Mouse (Mus musculus): ENCODE results near the gene Cabin1. TPM values are rescaled to one million over a fixed set of nuclear protein-coding genes. Genes with fewer than 3 reads are reported as not detected.

Cabin1 gene
- polyA plus RNA-seq, 1 experiment from 2014 or later, result 13.6 TPM

DNA sequence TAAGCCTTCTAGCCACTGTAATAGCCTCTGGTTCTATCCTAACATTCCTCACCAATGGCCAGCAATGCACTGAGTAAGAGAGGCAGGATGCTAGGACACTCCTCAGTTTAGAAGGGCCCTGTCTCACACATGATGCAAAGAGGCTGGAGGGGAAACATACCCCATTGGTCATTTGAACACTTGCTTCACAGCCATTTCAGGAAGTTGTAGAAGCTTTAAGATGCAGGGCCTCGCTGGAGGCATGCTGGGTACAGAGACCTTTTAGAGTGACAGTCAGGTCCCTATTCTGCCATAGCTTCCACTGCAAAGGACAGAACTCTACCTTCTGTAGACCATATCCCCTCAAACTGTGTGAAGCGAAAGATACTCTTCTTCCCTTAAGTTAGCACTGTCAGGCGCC, 66.4 kb downstream of the Cabin1 start:
- Histone ChIP-seq H3K4me1 (ENCODE audit: control insufficient read depth, low read depth, low read length) (peaks cover 48% of the 10 kb centered on the region), H3K36me3 (ENCODE audit: control insufficient read depth, insufficient read depth) (peaks cover 21% of the 10 kb centered on the region), H3K27ac (ENCODE audit: low read length) (peak overlapping the region; percentile 98), H3K9me3 (replicated peaks; ENCODE audit: control insufficient read depth, low read length) (no peaks in the 10 kb centered on the region), H3K27me3 (ENCODE audit: control insufficient read depth, insufficient read depth, low read depth, low read length) (no peaks in the 10 kb centered on the region), H3K9ac (ENCODE audit: low read depth, low read length) (peak overlapping the region; percentile 73), H3K4me3 (ENCODE audit: low read depth, low read length) (peak overlapping the region; percentile 54), H3K4me2 (ENCODE audit: low read depth, low read length) (peak overlapping the region; percentile 74)
- WGBS (ENCODE audit: insufficient replicate concordance), result 62% methylated on average over 3 of the region's 3 CpGs
- ATAC-seq (ENCODE audit: low read depth), result no peak

DNA sequence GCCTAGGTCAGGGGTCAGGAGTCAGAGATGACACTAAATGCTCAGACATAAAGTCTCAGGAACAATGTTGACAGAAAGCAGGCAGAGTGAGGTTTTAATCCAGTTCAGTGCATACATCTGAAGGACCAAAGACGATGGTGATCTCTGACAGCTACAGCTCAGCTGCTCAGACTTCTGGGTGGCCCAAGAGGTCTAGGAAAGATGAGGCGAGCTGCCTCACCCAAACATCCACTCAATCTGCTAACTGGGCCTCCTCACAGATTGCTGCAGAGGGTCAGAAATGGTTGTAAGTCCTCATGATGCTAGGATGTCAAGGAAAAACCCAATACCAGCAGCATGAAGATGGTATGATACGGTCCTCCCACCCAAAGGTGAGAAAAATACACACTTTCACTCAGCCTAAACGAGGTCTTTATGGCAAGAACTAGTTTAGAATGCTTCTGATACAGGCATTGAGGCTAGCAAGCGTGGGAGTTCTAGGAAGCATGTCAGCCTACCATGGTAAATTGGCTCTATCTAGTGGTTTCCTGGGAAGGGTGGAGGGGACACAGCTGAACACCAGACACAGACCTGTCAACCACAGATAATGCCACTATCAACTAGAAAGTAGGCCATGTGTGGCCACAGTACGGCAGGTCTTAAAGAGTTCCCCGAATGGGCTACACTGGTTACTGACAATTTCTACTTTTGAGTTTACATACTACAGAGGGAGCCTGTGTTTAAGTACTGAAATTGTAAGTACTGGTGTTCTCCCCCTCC, 67.4 kb downstream of the Cabin1 start:
- H3K9ac ChIP-seq (ENCODE audit: low read depth, low read length), result peak overlapping the region; percentile 73
- H3K4me3 ChIP-seq (ENCODE audit: low read depth, low read length), result peak overlapping the region; percentile 54
- peaks cover 23% of the 10 kb centered on the region for H3K36me3 ChIP-seq (ENCODE audit: control insufficient read depth, insufficient read depth)
- peak overlapping the region; percentile 98 for H3K27ac ChIP-seq (ENCODE audit: low read length)
- H3K4me1 ChIP-seq (ENCODE audit: control insufficient read depth, low read depth, low read length), result peaks cover 44% of the 10 kb centered on the region
- no peaks in the 10 kb centered on the region for H3K27me3 ChIP-seq (ENCODE audit: control insufficient read depth, insufficient read depth, low read depth, low read length)
- WGBS (ENCODE audit: insufficient replicate concordance), result 31% methylated on average over 7 of the region's 7 CpGs
- peak overlapping the region; percentile 74 for H3K4me2 ChIP-seq (ENCODE audit: low read depth, low read length)
- ATAC-seq (ENCODE audit: low read depth), result peak; percentile 97
- no peaks in the 10 kb centered on the region for H3K9me3 ChIP-seq (replicated peaks; ENCODE audit: control insufficient read depth, low read length)

DNA sequence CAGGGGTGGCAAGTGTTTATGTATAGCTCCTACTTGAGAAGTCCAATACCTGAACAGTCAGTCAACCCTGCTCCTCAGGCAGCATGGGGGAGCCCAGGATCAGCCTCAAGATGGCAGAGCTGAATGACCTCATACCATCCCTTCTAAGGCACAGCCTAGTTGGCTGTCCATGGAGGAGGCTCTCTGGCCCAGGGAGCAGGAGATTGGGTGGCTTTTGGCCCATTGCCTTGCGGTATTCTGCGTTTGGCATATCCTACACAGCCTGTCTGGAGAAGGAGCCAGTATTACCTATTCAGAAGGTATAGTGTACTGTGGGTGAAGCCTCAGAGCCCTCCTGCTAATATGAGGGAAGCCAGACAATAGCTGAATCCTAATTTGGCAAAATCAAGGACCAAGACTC, 68.6 kb downstream of the Cabin1 start:
- H3K4me1 ChIP-seq (ENCODE audit: control insufficient read depth, low read depth, low read length), result peaks cover 44% of the 10 kb centered on the region
- peak overlapping the region; percentile 98 for H3K27ac ChIP-seq (ENCODE audit: low read length)
- no peak overlapping the region for H3K4me2 ChIP-seq (ENCODE audit: low read depth, low read length)
- no peaks in the 10 kb centered on the region for H3K9me3 ChIP-seq (replicated peaks; ENCODE audit: control insufficient read depth, low read length)
- peaks cover 27% of the 10 kb centered on the region for H3K36me3 ChIP-seq (ENCODE audit: control insufficient read depth, insufficient read depth)
- 91% methylated on average over 2 of the region's 2 CpGs for WGBS (ENCODE audit: insufficient replicate concordance)
- H3K9ac ChIP-seq (ENCODE audit: low read depth, low read length), result no peak overlapping the region
- ATAC-seq (ENCODE audit: low read depth), result no peak
- no peak overlapping the region for H3K4me3 ChIP-seq (ENCODE audit: low read depth, low read length)
- H3K27me3 ChIP-seq (ENCODE audit: control insufficient read depth, insufficient read depth, low read depth, low read length), result no peaks in the 10 kb centered on the region

DNA sequence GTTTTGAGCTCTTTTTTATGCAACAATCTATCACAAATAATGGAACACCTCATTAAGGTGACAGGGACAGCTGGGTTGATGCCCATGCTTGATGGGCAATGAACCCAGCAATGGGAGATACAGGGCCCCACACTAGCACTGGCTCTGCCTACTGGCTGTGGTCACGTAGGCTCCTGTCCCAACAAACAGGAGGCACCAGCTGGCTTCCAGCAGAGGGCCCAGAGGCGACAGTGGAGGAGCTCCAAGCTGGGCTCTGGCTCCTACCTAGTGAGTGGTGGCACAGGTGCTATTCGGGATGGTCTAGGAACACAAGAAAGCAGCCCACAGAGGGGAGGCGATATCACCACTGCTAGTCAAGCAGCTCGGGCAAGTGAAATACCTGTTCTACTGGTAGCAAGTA, 69.1 kb downstream of the Cabin1 start:
- Histone ChIP-seq H3K4me2 (ENCODE audit: low read depth, low read length) (no peak overlapping the region), H3K27me3 (ENCODE audit: control insufficient read depth, insufficient read depth, low read depth, low read length) (no peaks in the 10 kb centered on the region), H3K27ac (ENCODE audit: low read length) (no peak overlapping the region), H3K4me3 (ENCODE audit: low read depth, low read length) (no peak overlapping the region), H3K4me1 (ENCODE audit: control insufficient read depth, low read depth, low read length) (peaks cover 44% of the 10 kb centered on the region), H3K9ac (ENCODE audit: low read depth, low read length) (no peak overlapping the region), H3K9me3 (replicated peaks; ENCODE audit: control insufficient read depth, low read length) (no peaks in the 10 kb centered on the region), H3K36me3 (ENCODE audit: control insufficient read depth, insufficient read depth) (peaks cover 27% of the 10 kb centered on the region)
- ATAC-seq (ENCODE audit: low read depth), result no peak
- WGBS (ENCODE audit: insufficient replicate concordance), result 82% methylated on average over 5 of the region's 5 CpGs

DNA sequence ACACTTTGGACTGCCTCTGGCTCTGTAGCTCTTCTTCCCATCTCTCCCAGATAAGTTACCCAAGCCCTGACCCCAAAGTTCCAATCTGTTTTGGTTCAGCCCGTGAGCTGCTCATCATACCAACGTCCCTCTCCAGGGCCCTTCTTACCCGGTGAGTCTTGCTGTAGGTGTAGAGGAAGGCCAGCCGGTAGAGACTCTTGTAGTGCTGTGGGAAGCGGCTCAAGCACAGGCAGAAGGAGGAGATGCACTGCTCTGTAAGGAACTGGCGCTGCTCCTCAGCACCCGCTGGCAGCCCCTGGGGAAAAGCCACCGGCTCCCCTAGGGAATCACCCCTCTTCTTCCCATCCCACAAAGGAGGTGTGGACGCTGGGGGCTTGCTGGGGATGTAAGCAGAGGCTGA, 69.6 kb downstream of the Cabin1 start:
- Histone ChIP-seq H3K36me3 (ENCODE audit: control insufficient read depth, insufficient read depth) (peaks cover 27% of the 10 kb centered on the region), H3K4me2 (ENCODE audit: low read depth, low read length) (no peak overlapping the region), H3K9me3 (replicated peaks; ENCODE audit: control insufficient read depth, low read length) (no peaks in the 10 kb centered on the region), H3K27me3 (ENCODE audit: control insufficient read depth, insufficient read depth, low read depth, low read length) (no peaks in the 10 kb centered on the region), H3K4me3 (ENCODE audit: low read depth, low read length) (no peak overlapping the region), H3K9ac (ENCODE audit: low read depth, low read length) (no peak overlapping the region), H3K4me1 (ENCODE audit: control insufficient read depth, low read depth, low read length) (peaks cover 44% of the 10 kb centered on the region), H3K27ac (ENCODE audit: low read length) (no peak overlapping the region)
- no peak for ATAC-seq (ENCODE audit: low read depth)
- WGBS (ENCODE audit: insufficient replicate concordance), result 84% methylated on average over 9 of the region's 9 CpGs

DNA sequence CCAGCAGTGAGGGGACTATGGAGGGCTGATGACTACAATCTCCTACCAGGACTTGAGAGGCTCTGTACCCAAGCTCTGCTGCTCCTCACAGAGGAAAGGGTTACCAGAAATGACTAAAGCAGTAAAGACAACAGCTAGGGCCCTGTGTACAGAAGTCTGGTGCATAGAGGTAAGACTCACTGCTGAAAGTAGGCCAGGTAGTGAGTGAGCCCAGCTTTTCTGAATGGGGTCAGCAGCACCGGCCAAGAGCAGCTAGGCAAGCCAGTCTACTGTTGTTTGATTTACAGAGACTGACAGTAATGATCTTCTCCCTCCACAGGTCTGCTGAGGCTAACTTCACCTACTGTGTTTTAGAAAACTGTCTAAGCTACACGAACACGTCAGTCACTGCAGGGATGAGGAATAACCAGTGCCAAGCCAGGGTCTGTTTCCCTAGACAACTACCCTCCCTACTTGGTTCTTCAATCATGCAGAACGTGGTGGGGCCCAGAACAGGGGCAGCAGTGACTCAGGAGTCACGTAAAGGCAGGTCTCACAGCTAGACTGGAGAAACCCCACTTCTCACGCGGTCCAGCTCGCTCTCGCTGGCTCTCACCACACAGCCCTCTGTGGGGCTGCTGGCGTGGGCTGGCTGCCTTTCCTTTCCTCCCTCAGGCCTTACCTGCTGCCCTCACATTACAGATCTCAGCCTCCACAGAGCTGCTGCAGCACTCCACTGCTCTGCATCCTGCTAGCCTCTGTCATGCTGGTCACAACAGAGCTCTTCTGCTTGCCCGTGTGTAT, 70.5 kb downstream of the Cabin1 start:
- H3K4me1 ChIP-seq (ENCODE audit: control insufficient read depth, low read depth, low read length), result peaks cover 38% of the 10 kb centered on the region
- peaks cover 22% of the 10 kb centered on the region; the same call in 1 of the 2 replicates for H3K36me3 ChIP-seq (ENCODE audit: control insufficient read depth, insufficient read depth)
- H3K27ac ChIP-seq (ENCODE audit: low read length), result 0 out of 2 replicates have a peak overlapping the region, but pooled peaks have one; percentile 8

DNA sequence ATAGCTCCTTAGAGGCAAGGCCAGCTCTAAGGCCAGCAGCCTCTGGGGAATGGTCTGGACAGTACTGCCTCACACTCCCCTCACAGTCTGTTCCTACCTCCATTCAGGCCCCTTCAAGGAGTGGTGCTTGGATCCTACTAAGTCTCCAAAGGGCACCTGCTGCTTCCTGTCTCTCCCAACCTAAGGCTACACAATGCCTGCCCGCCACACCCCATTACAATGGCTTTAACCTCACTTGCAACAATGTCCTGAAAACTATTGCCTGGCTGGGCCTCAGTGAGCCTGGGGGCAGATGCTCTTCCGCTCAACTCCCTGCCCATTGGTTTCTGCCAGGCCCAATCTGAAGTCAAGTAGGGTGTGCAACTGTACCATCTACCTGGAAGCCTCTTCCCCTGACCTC, 75.5 kb downstream of the Cabin1 start:
- H3K27ac ChIP-seq (ENCODE audit: low read length), result no peak overlapping the region
- H3K4me1 ChIP-seq (ENCODE audit: control insufficient read depth, low read depth, low read length), result peaks cover under 1% of the 10 kb centered on the region; the same call in 1 of the 2 replicates
- no peak overlapping the region for H3K4me3 ChIP-seq (ENCODE audit: low read depth, low read length)
- peaks cover 16% of the 10 kb centered on the region for H3K36me3 ChIP-seq (ENCODE audit: control insufficient read depth, insufficient read depth)
- no peaks in the 10 kb centered on the region for H3K27me3 ChIP-seq (ENCODE audit: control insufficient read depth, insufficient read depth, low read depth, low read length)
- H3K4me2 ChIP-seq (ENCODE audit: low read depth, low read length), result no peak overlapping the region
- H3K9me3 ChIP-seq (replicated peaks; ENCODE audit: control insufficient read depth, low read length), result no peaks in the 10 kb centered on the region
- ATAC-seq (ENCODE audit: low read depth), result no peak
- H3K9ac ChIP-seq (ENCODE audit: low read depth, low read length), result no peak overlapping the region
- WGBS (ENCODE audit: insufficient replicate concordance), result 79% methylated on average over 2 of the region's 2 CpGs

More for the DNA sequence above, 70.5 kb downstream of the Cabin1 start:
- no peaks in the 10 kb centered on the region for H3K27me3 ChIP-seq (ENCODE audit: control insufficient read depth, insufficient read depth, low read depth, low read length)
- H3K4me2 ChIP-seq (ENCODE audit: low read depth, low read length), result no peak overlapping the region
- no peak overlapping the region for H3K9ac ChIP-seq (ENCODE audit: low read depth, low read length)
- ATAC-seq (ENCODE audit: low read depth), result no peak
- H3K4me3 ChIP-seq (ENCODE audit: low read depth, low read length), result no peak overlapping the region
- no peaks in the 10 kb centered on the region for H3K9me3 ChIP-seq (replicated peaks; ENCODE audit: control insufficient read depth, low read length)
- 79% methylated on average over 11 of the region's 11 CpGs for WGBS (ENCODE audit: insufficient replicate concordance)

DNA sequence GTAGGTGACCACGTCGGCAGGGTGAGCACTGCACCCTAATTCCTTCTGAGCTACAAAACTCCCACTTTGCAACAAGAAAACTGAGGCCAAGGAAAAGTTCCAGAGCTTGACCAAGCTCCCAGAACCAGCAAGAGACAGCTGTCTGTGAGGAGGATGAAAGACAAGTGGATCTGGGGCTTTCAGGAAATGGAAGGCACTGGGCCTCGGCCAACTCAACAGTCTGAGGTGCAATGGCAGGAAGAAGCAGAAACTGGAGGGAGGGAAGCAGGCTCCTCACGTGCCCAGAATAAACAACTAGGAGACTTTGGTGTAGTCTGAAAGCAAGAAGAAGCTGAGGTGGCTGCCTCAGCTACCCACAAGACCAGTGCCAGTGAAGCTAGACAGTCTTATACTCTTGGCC, 77.4 kb downstream of the Cabin1 start:
- Histone ChIP-seq H3K27ac (ENCODE audit: low read length) (no peak overlapping the region), H3K36me3 (ENCODE audit: control insufficient read depth, insufficient read depth) (peaks cover 18% of the 10 kb centered on the region), H3K4me3 (ENCODE audit: low read depth, low read length) (no peak overlapping the region), H3K9me3 (replicated peaks; ENCODE audit: control insufficient read depth, low read length) (no peaks in the 10 kb centered on the region), H3K9ac (ENCODE audit: low read depth, low read length) (no peak overlapping the region), H3K27me3 (ENCODE audit: control insufficient read depth, insufficient read depth, low read depth, low read length) (no peaks in the 10 kb centered on the region), H3K4me2 (ENCODE audit: low read depth, low read length) (no peak overlapping the region), H3K4me1 (ENCODE audit: control insufficient read depth, low read depth, low read length) (no peaks in the 10 kb centered on the region)
- no peak for ATAC-seq (ENCODE audit: low read depth)
- 63% methylated on average over 4 of the region's 4 CpGs for WGBS (ENCODE audit: insufficient replicate concordance)
